Comparison of ENCODE assay signal across 19 mouse cellular contexts in genomic region chr17:3336161-3336739, GRCm38 (mm10). TPM values are rescaled to one million over a fixed set of nuclear protein-coding genes. Genes with fewer than 3 reads are reported as not detected.
DNase-seq lines count a peak whose midpoint lies in the region; ATAC-seq lines count a peak whose summit lies in the region.
"Had no signal": no experiment of that assay in that cellular context is flagged by ENCODE, and none has a peak within 500 bp of the region (broad histone marks: within the 10 kb centered on the region; RNA-seq: fewer than 3 reads in every experiment).

No protein-coding gene starts in this region.

- no peaks in the 10 kb centered on the region for H3K36me3 ChIP-seq in limb, embryonic 13.5 days
- no peaks in the 10 kb centered on the region for H3K36me3 ChIP-seq in limb, embryonic 10.5 days
- no peaks in the 10 kb centered on the region for H3K36me3 ChIP-seq in neural tube, embryonic 14.5 days (ENCODE audit: control insufficient read depth, insufficient read depth, low read length)
- H3K36me3 ChIP-seq: embryonic facial prominence, embryonic 12.5 days; limb, embryonic 12.5 days; lung, embryonic 15.5 days had no signal

- ATAC-seq in limb, embryonic 13.5 days (ENCODE audit: low FRiP score, low read depth) = no peak
- ATAC-seq in neural tube, embryonic 14.5 days (ENCODE audit: low read depth) = no peak

- H3K27ac ChIP-seq in limb, embryonic 13.5 days = peak overlapping the region; percentile 39; the same call in 1 of the 2 replicates
- H3K27ac ChIP-seq in limb, embryonic 10.5 days = no peak overlapping the region
- peak overlapping the region; percentile 58 for H3K27ac ChIP-seq in neural tube, embryonic 14.5 days (ENCODE audit: low read depth, low read length)
- H3K27ac ChIP-seq: embryonic facial prominence, embryonic 12.5 days; limb, embryonic 12.5 days; liver, embryonic 14.5 days; lung, embryonic 15.5 days had no signal

- 80% methylated on average over 7 of the region's 7 CpGs for WGBS in limb, embryonic 13.5 days
- 89% methylated on average over 7 of the region's 7 CpGs for WGBS in limb, embryonic 10.5 days
- WGBS in neural tube, embryonic 14.5 days = 77% methylated on average over 7 of the region's 7 CpGs

- H3K4me3 ChIP-seq in limb, embryonic 13.5 days = no peak overlapping the region
- no peak overlapping the region for H3K4me3 ChIP-seq in limb, embryonic 10.5 days
- no peak overlapping the region for H3K4me3 ChIP-seq in neural tube, embryonic 14.5 days (ENCODE audit: low read depth, low read length)
- H3K4me3 ChIP-seq: embryonic facial prominence, embryonic 12.5 days; limb, embryonic 12.5 days; lung, embryonic 15.5 days had no signal

- H3K27me3 ChIP-seq in limb, embryonic 13.5 days = no peaks in the 10 kb centered on the region
- H3K27me3 ChIP-seq in limb, embryonic 10.5 days (ENCODE audit: low read depth, poor library complexity, severe bottlenecking) = no peaks in the 10 kb centered on the region
- no peaks in the 10 kb centered on the region for H3K27me3 ChIP-seq in neural tube, embryonic 14.5 days (ENCODE audit: control insufficient read depth, insufficient read depth, low read length)
- H3K27me3 ChIP-seq: embryonic facial prominence, embryonic 12.5 days; limb, embryonic 12.5 days; lung, embryonic 15.5 days had no signal

- H3K9ac ChIP-seq in limb, embryonic 13.5 days = no peak overlapping the region
- H3K9ac ChIP-seq in neural tube, embryonic 14.5 days (replicated peaks; ENCODE audit: low read depth, low read length) = no peak overlapping the region
- H3K9ac ChIP-seq: embryonic facial prominence, embryonic 12.5 days; limb, embryonic 12.5 days; liver, embryonic 14.5 days; lung, embryonic 15.5 days had no signal

- peak; percentile 73 for DNase-seq in heart, adult 11 months
- DNase-seq in heart, adult 18-20 months = no peak
- no peak for DNase-seq in limb, embryonic 10.5 days (ENCODE audit: low spot score)
- DNase-seq in Muller cell, postnatal 12 days (ENCODE audit: inconsistent ontology term) = peak; percentile 92
- no peak for DNase-seq in frontal cortex, adult 2 months (ENCODE audit: extremely low spot score in 1 of 2, low spot score in 1 of 2)
- DNase-seq: adrenal gland, postnatal 14 days; gastrocnemius, postnatal 14 days; heart, postnatal 10 days; kidney, adult 11 months; layer of hippocampus, adult 9-11 months; lung, postnatal 4 days; right cerebral cortex, postnatal 4 days had no signal

- no peaks in the 10 kb centered on the region for H3K9me3 ChIP-seq in limb, embryonic 13.5 days
- H3K9me3 ChIP-seq in limb, embryonic 10.5 days (replicated peaks) = no peaks in the 10 kb centered on the region
- no peaks in the 10 kb centered on the region for H3K9me3 ChIP-seq in neural tube, embryonic 14.5 days (ENCODE audit: control insufficient read depth, low read length)
- H3K9me3 ChIP-seq: embryonic facial prominence, embryonic 12.5 days; limb, embryonic 12.5 days; lung, embryonic 15.5 days had no signal

- H3K4me1 ChIP-seq in limb, embryonic 13.5 days = peaks cover 67% of the 10 kb centered on the region
- H3K4me1 ChIP-seq in limb, embryonic 10.5 days = peaks cover 36% of the 10 kb centered on the region
- H3K4me1 ChIP-seq in neural tube, embryonic 14.5 days (ENCODE audit: control insufficient read depth, insufficient read depth, low read length) = peaks cover 15% of the 10 kb centered on the region

- no peak overlapping the region for H3K4me2 ChIP-seq in limb, embryonic 13.5 days (replicated peaks)
- H3K4me2 ChIP-seq in neural tube, embryonic 14.5 days (ENCODE audit: low read depth, low read length) = no peak overlapping the region
- H3K4me2 ChIP-seq: embryonic facial prominence, embryonic 12.5 days; limb, embryonic 12.5 days; lung, embryonic 15.5 days; midbrain, embryonic 11.5 days had no signal

RNA-seq across cellular contexts. Expression of gene Tiam2, which starts 9.9 kb away (rescaled TPM):
- total RNA-seq in heart, adult 18-20 months (2021) = 1 to 10 TPM; 2.7 to 3.3 TPM
- polyA plus RNA-seq in limb, embryonic 13.5 days (2015; fragmentation: Nextera tagmentation; extraction: Ambion mirVana) = 25.7 and 29.3 TPM in 2 replicates
- polyA plus RNA-seq in limb, embryonic 10.5 days (2016; fragmentation: Nextera tagmentation; extraction: Ambion mirVana) = 4.2 and 6.3 TPM in 2 replicates
- 7.8 and 9.3 TPM in 2 replicates for polyA plus RNA-seq in neural tube, embryonic 14.5 days (2014; fragmentation: Nextera tagmentation; extraction: Ambion mirVana)
- polyA plus RNA-seq in frontal cortex, adult 2 months (2012; rRNA removed) = 126 and 143 TPM in 2 replicates

Comparison
In these comparisons a context has a peak if more than half of its experiments do, and no peak if none do; other contexts are left out.
1. DNase-seq: peak in heart, adult 11 months (single experiment) and Muller cell, postnatal 12 days (single experiment); none in heart, adult 18-20 months (0 of 2), limb, embryonic 10.5 days (single experiment) and frontal cortex, adult 2 months (0 of 2).